Mouse (Mus musculus): ENCODE data around the gene Klf7.

DNA sequence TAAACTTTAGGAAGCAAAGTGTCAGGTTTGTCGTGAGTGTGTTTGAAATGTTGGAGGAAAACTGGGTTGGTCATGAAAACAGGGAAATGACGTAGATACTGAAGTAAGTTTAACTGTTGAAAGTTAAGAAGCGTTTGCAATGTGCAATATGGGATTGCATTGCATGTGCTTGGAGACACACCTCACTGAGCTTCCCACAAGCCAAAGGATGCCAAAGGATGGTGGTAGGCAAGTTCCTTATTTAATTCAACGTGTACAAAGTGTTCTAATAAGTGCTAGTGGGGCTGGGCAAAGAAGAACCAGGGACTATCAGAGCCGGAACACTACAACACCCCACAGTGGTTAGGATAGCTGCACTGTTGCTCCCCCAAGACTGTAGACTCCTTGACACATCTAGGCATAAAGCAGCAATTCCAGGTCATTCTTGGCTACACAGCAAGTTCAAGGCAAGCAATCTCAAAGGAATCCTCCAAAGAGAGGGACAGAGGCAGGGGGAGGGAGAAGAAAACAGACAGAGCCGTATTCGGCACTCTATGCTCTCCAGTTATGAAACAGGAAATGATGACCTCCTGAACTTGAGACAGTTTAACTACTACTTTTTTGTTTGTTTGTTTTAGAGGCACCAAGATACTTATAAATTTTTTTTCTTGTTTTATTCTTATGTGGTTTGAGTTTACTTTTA, 69.9 kb downstream of the Klf7 start:
- no peak for TF ChIP-seq ZNF384 (IDR thresholded peaks at IDR 0.05; ENCODE audit: low read depth, low read length)
- TF ChIP-seq MAFK (IDR thresholded peaks at IDR 0.05; ENCODE audit: insufficient read depth, low read depth, low read length): no peak
- TF ChIP-seq HCFC1 (IDR thresholded peaks at IDR 0.05; ENCODE audit: borderline replicate concordance, insufficient read depth, low read length): no peak

Measured in ES-E14 (cell line).